Mouse (Mus musculus) heart, embryonic 13.5 days (tissue): Measurements from ENCODE around the gene Rnf31. TPM values are rescaled to one million over a fixed set of nuclear protein-coding genes. Genes with fewer than 3 reads are reported as not detected.

Source experiments
- ATAC-seq: fragments of 200-750 bp; cut with Nextera tagmentation; 2 replicates; pipeline ENCODE4 v1.8.0; 2017; ENCODE audit warnings: moderate TSS enrichment; ENCODE audit not compliant: insufficient number of reproducible peaks, low FRiP score, low TSS enrichment; ENCODE audit errors: extremely low read depth
- H3K27ac ChIP-seq: fragments of 300-500 bp; sonication (generic); replicated peaks from 2 replicates; pipeline ENCODE4 v1.5.1; 2015; ENCODE audit warnings: moderate library complexity, mild to moderate bottlenecking, inconsistent platforms
- H3K27me3 ChIP-seq: fragments of 300-500 bp; sonication (generic); replicated peaks from 2 replicates; pipeline ENCODE4 v1.6.1; 2015; ENCODE audit warnings: mild to moderate bottlenecking, inconsistent platforms
- H3K36me3 ChIP-seq: fragments of 300-500 bp; sonication (generic); 2 replicates; pipeline ENCODE4 v1.6.1; 2015; ENCODE audit warnings: mild to moderate bottlenecking, inconsistent platforms
- H3K4me1 ChIP-seq: fragments of 300-500 bp; sonication (generic); 2 replicates; pipeline ENCODE4 v1.6.1; 2015; ENCODE audit warnings: inconsistent platforms
- H3K4me2 ChIP-seq: fragments of 300-500 bp; sonication (generic); 2 replicates; pipeline ENCODE4 v1.6.1; 2015; ENCODE audit warnings: inconsistent platforms, mild to moderate bottlenecking, moderate library complexity
- H3K4me3 ChIP-seq: fragments of 300-500 bp; sonication (generic); 2 replicates; pipeline ENCODE4 v1.5.1; 2015; ENCODE audit warnings: moderate library complexity, mild to moderate bottlenecking, inconsistent platforms
- H3K9ac ChIP-seq: fragments of 300-500 bp; sonication (generic); 2 replicates; pipeline ENCODE4 v1.6.1; 2015; ENCODE audit warnings: inconsistent platforms, mild to moderate bottlenecking, moderate library complexity
- H3K9me3 ChIP-seq: fragments of 300-500 bp; sonication (generic); 2 replicates; pipeline ENCODE4 v1.6.1; 2016; ENCODE audit warnings: inconsistent platforms
- WGBS: fragments of 180-500 bp; shearing (Covaris S2); methylation state at CpG from one replicate; pipeline ENCODE4 v1.1.7; 2015; ENCODE audit warnings: mixed read lengths; 5-methylcytosine and 5-hydroxymethylcytosine counted together
- polyA plus RNA-seq: library from polyadenylated mRNA; unstranded; fragments of >200 nt; fragmentation: Nextera tagmentation; extraction: Ambion mirVana; gene quantifications from 2 replicates; pipeline ENCODE4 v1.2.1, GENCODE M21; 2015

The Rnf31 gene
- polyA plus RNA-seq, 1 experiment from 2014 or later = 15.2 TPM

GRCm38 (mm10) chr14:55578668-55579269 is 12.7 kb upstream of the Rnf31 start:
- Histone ChIP-seq H3K9me3 (no peaks in the 10 kb centered on the region), H3K9ac (peak overlapping the region; percentile 94), H3K27ac (peak overlapping the region; percentile 87), H3K4me2 (peak overlapping the region; percentile 86), H3K4me1 (peaks cover 50% of the 10 kb centered on the region), H3K36me3 (peaks cover 34% of the 10 kb centered on the region), H3K4me3 (peak overlapping the region; percentile 83), H3K27me3 (no peaks in the 10 kb centered on the region)
- WGBS = 18% methylated on average over 6 of the region's 6 CpGs
- 0 out of 2 replicates have a peak, but pooled peaks have one; percentile 1 for ATAC-seq

GRCm38 (mm10) chr14:55579511-55580496 is 11.7 kb upstream of the Rnf31 start:
- Histone ChIP-seq H3K27ac (no peak overlapping the region), H3K4me1 (peaks cover 48% of the 10 kb centered on the region), H3K9me3 (no peaks in the 10 kb centered on the region), H3K36me3 (peaks cover 34% of the 10 kb centered on the region), H3K4me3 (peak overlapping the region; percentile 83; the same call in 1 of the 2 replicates), H3K9ac (no peak overlapping the region), H3K27me3 (no peaks in the 10 kb centered on the region), H3K4me2 (peak overlapping the region; percentile 86)
- no peak for ATAC-seq
- 85% methylated on average over 23 of the region's 23 CpGs for WGBS

- no peak overlapping the region for H3K4me2 ChIP-seq
- H3K9ac ChIP-seq = no peak overlapping the region
- ATAC-seq = no peak
- no peak overlapping the region for H3K4me3 ChIP-seq
- 87% methylated on average over 16 of the region's 16 CpGs for WGBS
- no peak overlapping the region for H3K27ac ChIP-seq
- no peaks in the 10 kb centered on the region for H3K27me3 ChIP-seq
- peaks cover 34% of the 10 kb centered on the region for H3K36me3 ChIP-seq
- peaks cover 45% of the 10 kb centered on the region for H3K4me1 ChIP-seq
- H3K9me3 ChIP-seq = no peaks in the 10 kb centered on the region
Measured at GRCm38 (mm10) chr14:55580731-55581130, 10.8 kb upstream of the Rnf31 start.

GRCm38 (mm10) chr14:55581981-55582681 is 9.4 kb upstream of the Rnf31 start:
- 76% methylated on average over 9 of the region's 9 CpGs for WGBS

GRCm38 (mm10) chr14:55584303-55584701 is 7.2 kb upstream of the Rnf31 start:
- Histone ChIP-seq H3K27ac (peak overlapping the region; percentile 69; the same call in 1 of the 2 replicates), H3K36me3 (peaks cover 61% of the 10 kb centered on the region), H3K27me3 (no peaks in the 10 kb centered on the region), H3K4me1 (peaks cover 26% of the 10 kb centered on the region), H3K9me3 (no peaks in the 10 kb centered on the region), H3K4me3 (peak overlapping the region; percentile 61), H3K4me2 (peak overlapping the region; percentile 78), H3K9ac (peak overlapping the region; percentile 81)
- 38% methylated on average over 5 of the region's 5 CpGs for WGBS
- no peak for ATAC-seq

More at GRCm38 (mm10) chr14:55581981-55582681, 9.4 kb upstream of the Rnf31 start:
- no peak for ATAC-seq
- Histone ChIP-seq H3K36me3 (peaks cover 40% of the 10 kb centered on the region), H3K4me3 (no peak overlapping the region), H3K9ac (no peak overlapping the region), H3K27me3 (no peaks in the 10 kb centered on the region), H3K4me2 (no peak overlapping the region), H3K4me1 (peaks cover 38% of the 10 kb centered on the region), H3K27ac (no peak overlapping the region), H3K9me3 (no peaks in the 10 kb centered on the region)

- Histone ChIP-seq H3K4me2 (peak within 1 kb of the TSS; percentile 78), H3K4me1 (peaks cover 25% of the 10 kb centered on the region), H3K4me3 (peak within 1 kb of the TSS; percentile 61), H3K9me3 (no peaks in the 10 kb centered on the region), H3K9ac (peak within 1 kb of the TSS; percentile 81), H3K27me3 (no peaks in the 10 kb centered on the region), H3K27ac (peak within 1 kb of the TSS; percentile 69), H3K36me3 (peaks cover 59% of the 10 kb centered on the region)
- ATAC-seq = peak; percentile 64; the same call in 1 of the 2 replicates
- 2% methylated on average over 43 of the region's 43 CpGs for WGBS
Measured at GRCm38 (mm10) chr14:55584702-55585565, 6.6 kb upstream of the Rnf31 start, which contains the start of gene Emc9. Emc9 (minus strand) TSS chr14:55585302.

- Histone ChIP-seq H3K4me3 (peak overlapping the region; percentile 61), H3K36me3 (peaks cover 52% of the 10 kb centered on the region), H3K9me3 (no peaks in the 10 kb centered on the region)
Measured at GRCm38 (mm10) chr14:55585566-55585960, 5.9 kb upstream of the Rnf31 start.

GRCm38 (mm10) chr14:55586149-55586548 is 5.4 kb upstream of the Rnf31 start:
- WGBS = 78% methylated on average over 2 of the region's 2 CpGs
- no peak overlapping the region for H3K4me3 ChIP-seq
- peaks cover 46% of the 10 kb centered on the region for H3K36me3 ChIP-seq
- H3K27ac ChIP-seq = no peak overlapping the region
- no peak overlapping the region for H3K4me2 ChIP-seq
- H3K27me3 ChIP-seq = no peaks in the 10 kb centered on the region
- no peak overlapping the region for H3K9ac ChIP-seq
- peaks cover 30% of the 10 kb centered on the region for H3K4me1 ChIP-seq
- no peaks in the 10 kb centered on the region for H3K9me3 ChIP-seq
- ATAC-seq = no peak

More at GRCm38 (mm10) chr14:55585566-55585960, 5.9 kb upstream of the Rnf31 start:
- Histone ChIP-seq H3K4me1 (peaks cover 30% of the 10 kb centered on the region), H3K27ac (peak overlapping the region; percentile 69), H3K9ac (peak overlapping the region; percentile 81; the same call in 1 of the 2 replicates), H3K27me3 (no peaks in the 10 kb centered on the region), H3K4me2 (peak overlapping the region; percentile 78)
- 44% methylated on average over 6 of the region's 6 CpGs for WGBS
- ATAC-seq = no peak

GRCm38 (mm10) chr14:55589271-55589670 is 2.2 kb upstream of the Rnf31 start:
- Histone ChIP-seq H3K9me3 (no peaks in the 10 kb centered on the region), H3K36me3 (peaks cover 38% of the 10 kb centered on the region), H3K4me2 (no peak overlapping the region), H3K9ac (no peak overlapping the region), H3K4me3 (no peak overlapping the region), H3K4me1 (peaks cover 44% of the 10 kb centered on the region), H3K27ac (no peak overlapping the region), H3K27me3 (no peaks in the 10 kb centered on the region)
- WGBS = 89% methylated on average over 5 of the region's 5 CpGs
- no peak for ATAC-seq

GRCm38 (mm10) chr14:55589771-55590448 is 1.6 kb upstream of the Rnf31 start:
- H3K27me3 ChIP-seq = no peaks in the 10 kb centered on the region
- peaks cover 40% of the 10 kb centered on the region for H3K4me1 ChIP-seq
- H3K4me3 ChIP-seq = peak overlapping the region; percentile 95
- peaks cover 45% of the 10 kb centered on the region for H3K36me3 ChIP-seq
- WGBS = 81% methylated on average over 11 of the region's 11 CpGs
- H3K27ac ChIP-seq = peak overlapping the region; percentile 99
- no peak for ATAC-seq
- peak overlapping the region; percentile 88 for H3K9ac ChIP-seq
- peak overlapping the region; percentile 96 for H3K4me2 ChIP-seq
- H3K9me3 ChIP-seq = no peaks in the 10 kb centered on the region
